Mouse (Mus musculus) MEL (cell line): ENCODE measurements around the gene Usp49. TPM values are rescaled to one million over a fixed set of nuclear protein-coding genes. Genes with fewer than 3 reads are reported as not detected.

Source experiments
- DNase-seq: peaks from one replicate; pipeline ENCODE4 v3.0.0; 2011; ENCODE audit warnings: low read depth, low spot score
- H3K27ac ChIP-seq: 2 replicates; pipeline ENCODE4 v1.5.1; 2012; ENCODE audit warnings: low read depth, mild to moderate bottlenecking, control low read depth, low read length, moderate library complexity; ENCODE audit not compliant: control insufficient read depth
- H3K27me3 ChIP-seq, 2 experiments: fragments of 150-350 bp in 1 of 2; sonication (generic) in 1 of 2; 2 replicates each; pipeline ENCODE4 v1.6.1; 2012; ENCODE audit warnings: low read length in 2 of 2, mild to moderate bottlenecking in 2 of 2, improper control_type of control experiment in 1 of 2, moderate library complexity in 1 of 2; ENCODE audit not compliant: insufficient read depth in 2 of 2, control insufficient read depth in 1 of 2
- H3K36me3 ChIP-seq, 2 experiments: 2 replicates each; pipeline ENCODE4 v1.6.1; 2012 to 2014; ENCODE audit warnings: low read length in 2 of 2, improper control_type of control experiment in 1 of 2, inconsistent platforms in 1 of 2, mild to moderate bottlenecking in 1 of 2; ENCODE audit not compliant: insufficient read depth in 2 of 2, control insufficient read depth in 1 of 2
- H3K4me1 ChIP-seq, 2 experiments: fragments of 150-350 bp in 1 of 2; sonication (generic) in 1 of 2; 2 replicates each; pipeline ENCODE4 v1.6.1; 2012; ENCODE audit warnings: low read length in 2 of 2, improper control_type of control experiment in 1 of 2, mild to moderate bottlenecking in 1 of 2; ENCODE audit not compliant: insufficient read depth in 2 of 2, control insufficient read depth in 1 of 2
- H3K4me3 ChIP-seq, 2 experiments: fragments of 150-350 bp in 1 of 2; sonication (generic) in 1 of 2; 2 replicates each; pipeline ENCODE4 v1.5.1; 2012; ENCODE audit warnings: low read depth in 2 of 2, low read length in 2 of 2, mild to moderate bottlenecking in 2 of 2, moderate library complexity in 2 of 2, control low read depth in 1 of 2, improper control_type of control experiment in 1 of 2; ENCODE audit not compliant: control insufficient read depth in 1 of 2, insufficient read depth in 1 of 2
- H3K79me2 ChIP-seq: 2 replicates; pipeline ENCODE4 v1.6.1; 2012; ENCODE audit warnings: mild to moderate bottlenecking, low read length, moderate library complexity; ENCODE audit not compliant: control insufficient read depth, poor library complexity, insufficient read depth
- H3K9ac ChIP-seq: 2 replicates; pipeline ENCODE4 v1.6.1; 2012; ENCODE audit warnings: low read depth, mild to moderate bottlenecking, control low read depth, low read length, moderate library complexity; ENCODE audit not compliant: control insufficient read depth, poor library complexity, severe bottlenecking
- H3K9me3 ChIP-seq: fragments of 150-350 bp; sonication (generic); replicated peaks from 2 replicates; pipeline ENCODE4 v1.6.1; 2012; ENCODE audit warnings: mild to moderate bottlenecking, low read length, improper control_type of control experiment, moderate library complexity; ENCODE audit not compliant: insufficient read depth
- CHD1 ChIP-seq: IDR thresholded peaks from 2 replicates; pipeline ENCODE4 v1.6.1; 2012; ENCODE audit warnings: low read depth, mild to moderate bottlenecking, inconsistent platforms, low read length, improper control_type of control experiment
- E2F4 ChIP-seq: IDR thresholded peaks from 2 replicates; pipeline ENCODE4 v1.6.1; 2011; ENCODE audit warnings: low read depth, low read length, improper control_type of control experiment, borderline replicate concordance
- ELF1 ChIP-seq: IDR thresholded peaks from 2 replicates; pipeline ENCODE4 v1.6.1; 2014; ENCODE audit warnings: low read depth, mild to moderate bottlenecking, inconsistent platforms, low read length, improper control_type of control experiment, moderate library complexity
- EP300 ChIP-seq, 2 experiments: IDR thresholded peaks; 2 replicates each; pipeline ENCODE4 v1.6.1; 2011; ENCODE audit warnings: improper control_type of control experiment in 2 of 2, low read length in 2 of 2, low read depth in 1 of 2, mild to moderate bottlenecking in 1 of 2
- ETS1 ChIP-seq: IDR thresholded peaks from 2 replicates; pipeline ENCODE4 v1.6.1; 2012; ENCODE audit warnings: low read depth, mild to moderate bottlenecking, inconsistent platforms, low read length, improper control_type of control experiment, moderate library complexity
- GATA1 ChIP-seq: IDR thresholded peaks from 2 replicates; pipeline ENCODE4 v1.6.1; 2011; ENCODE audit warnings: low read depth, low read length, improper control_type of control experiment
- HCFC1 ChIP-seq: IDR thresholded peaks from 2 replicates; pipeline ENCODE4 v1.6.1; 2012; ENCODE audit warnings: low read depth, mild to moderate bottlenecking, inconsistent platforms, low read length, improper control_type of control experiment, moderate library complexity
- JUND ChIP-seq: IDR thresholded peaks from 2 replicates; pipeline ENCODE4 v1.6.1; 2011; ENCODE audit warnings: low read depth, mild to moderate bottlenecking, improper control_type of control experiment, low read length
- MAFK ChIP-seq: IDR thresholded peaks from 2 replicates; pipeline ENCODE4 v1.6.1; 2011; ENCODE audit warnings: low read depth, mild to moderate bottlenecking, low read length, improper control_type of control experiment, borderline replicate concordance
- MXI1 ChIP-seq: IDR thresholded peaks from 2 replicates; pipeline ENCODE4 v1.6.1; 2011; ENCODE audit warnings: mild to moderate bottlenecking, low read depth, low read length, improper control_type of control experiment
- NELFE ChIP-seq: IDR thresholded peaks from 2 replicates; pipeline ENCODE4 v1.6.1; 2011; ENCODE audit warnings: low read depth, low read length, improper control_type of control experiment
- NRF1 ChIP-seq: IDR thresholded peaks from 2 replicates; pipeline ENCODE4 v1.6.1; 2014; ENCODE audit warnings: low read depth, mild to moderate bottlenecking, inconsistent platforms, low read length, improper control_type of control experiment, moderate library complexity; ENCODE audit not compliant: poor library complexity, insufficient read depth, severe bottlenecking
- POLR2AphosphoS2 ChIP-seq: IDR thresholded peaks from 2 replicates; pipeline ENCODE4 v1.6.1; 2011; ENCODE audit warnings: low read length, improper control_type of control experiment
- POLR2AphosphoS5 ChIP-seq: IDR thresholded peaks from 2 replicates; pipeline ENCODE4 v1.6.1; 2012; ENCODE audit warnings: low read depth, borderline replicate concordance, mild to moderate bottlenecking, inconsistent platforms, low read length, moderate library complexity, mixed read lengths
- RAD21 ChIP-seq: IDR thresholded peaks from 2 replicates; pipeline ENCODE4 v1.6.1; 2011; ENCODE audit warnings: mild to moderate bottlenecking, low read depth, low read length, improper control_type of control experiment
- RCOR1 ChIP-seq: IDR thresholded peaks from 2 replicates; pipeline ENCODE4 v1.6.1; 2012; ENCODE audit warnings: low read depth, mild to moderate bottlenecking, inconsistent platforms, low read length, improper control_type of control experiment
- SIN3A ChIP-seq: IDR thresholded peaks from 2 replicates; pipeline ENCODE4 v1.6.1; 2012; ENCODE audit warnings: low read length, improper control_type of control experiment, inconsistent platforms
- TAL1 ChIP-seq: IDR thresholded peaks from 2 replicates; pipeline ENCODE4 v1.6.1; 2012; ENCODE audit warnings: mild to moderate bottlenecking, inconsistent platforms, low read length, moderate library complexity, mixed read lengths
- UBTF ChIP-seq: IDR thresholded peaks from 2 replicates; pipeline ENCODE4 v1.6.1; 2012; ENCODE audit warnings: low read depth, mild to moderate bottlenecking, inconsistent platforms, low read length, improper control_type of control experiment, moderate library complexity, borderline replicate concordance; ENCODE audit not compliant: insufficient read depth
- ZMIZ1 ChIP-seq: IDR thresholded peaks from 2 replicates; pipeline ENCODE4 v1.6.1; 2012; ENCODE audit warnings: low read depth, mild to moderate bottlenecking, inconsistent platforms, low read length, improper control_type of control experiment, moderate library complexity
- ZNF384 ChIP-seq: IDR thresholded peaks from 2 replicates; pipeline ENCODE4 v1.6.1; 2012; ENCODE audit warnings: low read depth, mild to moderate bottlenecking, inconsistent platforms, low read length, improper control_type of control experiment
- polyA plus RNA-seq, 2 experiments: library from polyadenylated mRNA; stranded (reverse) in 1 of 2; unstranded in 1 of 2; fragments of >175 nt in 1 of 2; fragments of >200 nt in 1 of 2; gene quantifications; 2 replicates each; pipeline versions ENCODE4 v1.2.1 to v1.2.4; 2012; ENCODE audit warnings: low replicate concordance in 2 of 2, low read depth in 1 of 2; ENCODE audit not compliant: insufficient read length in 2 of 2, insufficient read depth in 1 of 2, missing spikeins in 1 of 2
- total RNA-seq: library from RNA; depleted of rRNA; stranded (reverse); fragments of 300-350 nt; gene quantifications from 2 replicates; pipeline ENCODE4 v1.2.3, GENCODE M21; 2012

Gene Usp49
- total and polyA plus RNA-seq, 3 experiments = 5.2 to 16.1 TPM; not detected in 1

DNA sequence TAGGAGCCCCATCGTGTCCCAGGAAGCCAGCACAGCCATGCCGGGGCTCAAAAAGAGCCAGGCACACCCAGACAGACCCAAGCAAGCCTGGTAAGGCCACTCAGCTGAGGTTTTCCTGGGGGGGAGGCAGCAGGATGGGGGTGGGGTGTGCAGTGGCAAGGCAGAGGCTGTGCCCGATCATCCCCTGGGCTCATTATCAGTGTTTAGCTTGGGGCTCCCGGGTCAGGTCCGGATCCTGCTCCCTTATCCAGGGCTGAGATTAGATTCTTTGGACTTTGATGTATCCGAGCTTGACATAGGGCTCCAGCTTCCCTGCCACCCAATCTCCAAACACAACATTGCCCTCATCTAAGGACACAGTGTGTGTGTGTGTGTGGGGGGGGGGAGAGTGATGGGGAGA is 81.4 kb downstream of the Usp49 start:
- H3K9ac ChIP-seq = no peak overlapping the region
- no peak overlapping the region for H3K4me3 ChIP-seq
- H3K27me3 ChIP-seq = peaks cover 6 to 7% of the 10 kb centered on the region in 2 experiments
- no peaks in the 10 kb centered on the region for H3K79me2 ChIP-seq
- H3K27ac ChIP-seq = no peak overlapping the region
- H3K4me1 ChIP-seq = peaks cover 0 to 7% of the 10 kb centered on the region in 2 experiments; a peak in 3 of 4 replicates
- no peak for DNase-seq
- TF ChIP-seq CHD1 (no peak), ZMIZ1 (no peak), ELF1 (no peak), RCOR1 (no peak)
- H3K36me3 ChIP-seq = peaks cover 0 to 5% of the 10 kb centered on the region in 2 experiments; a peak in 2 of 4 replicates
- H3K9me3 ChIP-seq = no peaks in the 10 kb centered on the region

DNA sequence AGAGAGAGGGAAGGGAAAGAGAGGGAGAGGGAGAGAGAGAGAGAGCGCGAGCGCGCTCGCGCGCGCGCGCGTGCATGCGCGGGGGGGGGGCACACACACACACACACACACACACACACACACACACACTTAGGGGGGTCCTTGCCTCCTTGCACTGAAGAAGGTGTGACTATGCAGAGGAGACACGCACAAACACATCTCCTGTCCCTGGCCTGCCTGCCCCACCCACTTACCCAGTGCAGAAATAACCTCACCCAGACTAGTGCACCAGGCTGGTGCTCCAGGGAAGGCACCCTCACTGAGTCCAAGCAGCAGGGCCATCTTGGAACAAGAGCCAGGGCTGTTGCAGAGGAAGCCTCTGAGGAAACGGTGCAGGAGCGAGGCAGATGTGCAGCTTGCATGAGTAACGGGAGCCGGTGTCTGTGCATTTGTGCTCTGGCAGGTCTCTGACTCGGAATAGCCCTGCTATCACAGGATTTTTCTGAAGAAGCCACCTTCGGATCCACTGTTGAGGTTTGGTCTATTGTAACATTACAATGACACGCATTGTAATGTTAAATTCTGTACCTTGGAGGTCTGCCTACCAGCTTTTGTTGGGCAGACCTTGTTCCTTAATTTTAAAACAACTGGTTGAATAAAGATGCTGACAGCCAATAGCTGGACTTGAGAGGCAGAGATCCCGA is 82.5 kb downstream of the Usp49 start:
- Histone ChIP-seq H3K79me2 (no peaks in the 10 kb centered on the region), H3K9ac (no peak overlapping the region), H3K9me3 (no peaks in the 10 kb centered on the region), H3K36me3 (peaks cover 0 to 5% of the 10 kb centered on the region in 2 experiments; a peak in 2 of 4 replicates), H3K4me3 (no peak overlapping the region), H3K27ac (no peak overlapping the region), H3K4me1 (peaks cover 0 to 7% of the 10 kb centered on the region in 2 experiments; a peak in 3 of 4 replicates), H3K27me3 (peaks cover 6 to 7% of the 10 kb centered on the region in 2 experiments)
- DNase-seq = no peak
- TF ChIP-seq TAL1 = no peak
- TF ChIP-seq NELFE = no peak
- no peak for TF ChIP-seq GATA1
- TF ChIP-seq NRF1 = no peak
- TF ChIP-seq RAD21 = no peak
- TF ChIP-seq MXI1 = no peak
- no peak for TF ChIP-seq E2F4
- no peak for TF ChIP-seq EP300 (IDR thresholded peaks at IDR 0.05; ENCODE audit: low read depth in 1 of 2, low read length in 2 of 2)
- no peak for TF ChIP-seq JUND
- TF ChIP-seq RCOR1 = no peak
- TF ChIP-seq UBTF = no peak
- no peak for TF ChIP-seq ETS1
- TF ChIP-seq POLR2AphosphoS2 = no peak
- TF ChIP-seq SIN3A = no peak
- no peak for TF ChIP-seq POLR2AphosphoS5
- TF ChIP-seq HCFC1 = no peak
- no peak for TF ChIP-seq MAFK
- no peak for TF ChIP-seq ZNF384
